Mouse (Mus musculus) ovary, adult 18-20 months (tissue): Measurements from ENCODE around the gene Vamp8.
A peak's percentile ranks its signal among the peaks of the same experiment; 100 is the strongest.

Experiments used
- DNase-seq: peaks from one replicate; pipeline ENCODE4 v3.0.0; 2022; ENCODE audit warnings: low spot score, mixed read lengths

The Vamp8 gene

DNA sequence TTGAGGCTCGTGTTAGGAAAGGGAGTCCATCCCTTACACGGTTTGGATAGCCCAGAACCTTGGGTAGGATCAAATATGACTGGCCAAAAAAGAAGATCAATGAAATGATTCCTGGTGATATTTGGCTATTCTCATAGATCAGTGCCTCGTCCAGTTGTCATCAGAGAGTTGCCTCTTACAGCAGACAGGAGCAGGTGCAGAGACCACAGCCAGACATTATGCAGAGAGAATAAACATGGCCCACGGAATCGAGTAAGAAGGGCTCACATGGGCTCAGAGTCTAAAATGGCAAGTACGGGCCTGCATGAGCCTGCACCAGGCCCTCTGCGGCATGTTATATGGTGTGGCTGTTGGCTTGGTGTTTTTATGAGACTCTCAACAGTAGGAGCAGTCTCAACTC, 14.9 kb upstream of the Vamp8 start:
- DNase-seq = no peak

GRCm38 (mm10) chr6:72401875-72402274, 11.4 kb upstream of the Vamp8 start:
- peak; percentile 36 for DNase-seq

DNA sequence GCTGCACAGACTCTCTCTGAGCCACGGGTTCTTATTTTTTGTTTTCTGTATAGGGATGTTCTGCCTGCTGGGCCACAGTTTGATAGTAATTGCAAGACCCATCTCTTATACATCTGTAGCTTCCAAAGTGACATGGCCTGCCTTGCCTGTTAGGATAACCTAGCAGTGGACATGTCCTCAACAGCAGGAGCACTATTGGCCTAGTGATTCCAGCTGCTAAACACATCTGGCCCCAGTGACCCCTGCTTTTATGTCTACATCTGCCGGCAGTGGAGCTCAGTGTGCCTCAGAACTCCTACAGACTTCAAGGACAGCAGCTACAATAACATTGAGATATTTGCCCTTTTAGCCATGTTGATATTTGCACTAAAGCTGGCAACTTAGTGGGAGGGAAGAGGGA, 9.5 kb upstream of the Vamp8 start:
- DNase-seq = no peak

DNA sequence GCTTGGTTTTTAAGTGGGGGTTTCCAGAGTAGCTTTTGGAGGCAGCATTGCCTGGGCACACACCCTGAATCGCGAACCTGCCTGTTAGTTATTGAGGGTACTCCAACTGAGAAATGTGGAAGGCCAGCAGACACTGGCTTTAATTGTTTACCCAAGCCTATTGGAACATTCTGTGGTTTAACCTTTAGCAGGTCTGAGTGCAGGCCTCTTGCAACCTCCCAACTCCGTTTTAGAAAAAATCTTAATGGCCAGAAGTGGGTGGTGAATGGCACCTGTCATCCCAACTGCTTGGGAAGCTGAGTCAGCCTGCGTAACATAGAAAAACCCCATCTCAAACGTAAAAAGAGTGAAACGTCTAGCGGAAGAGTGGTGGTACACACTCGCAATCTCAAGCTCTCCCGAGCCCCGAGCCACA, 6.3 kb upstream of the Vamp8 start:
- no peak for DNase-seq

DNA sequence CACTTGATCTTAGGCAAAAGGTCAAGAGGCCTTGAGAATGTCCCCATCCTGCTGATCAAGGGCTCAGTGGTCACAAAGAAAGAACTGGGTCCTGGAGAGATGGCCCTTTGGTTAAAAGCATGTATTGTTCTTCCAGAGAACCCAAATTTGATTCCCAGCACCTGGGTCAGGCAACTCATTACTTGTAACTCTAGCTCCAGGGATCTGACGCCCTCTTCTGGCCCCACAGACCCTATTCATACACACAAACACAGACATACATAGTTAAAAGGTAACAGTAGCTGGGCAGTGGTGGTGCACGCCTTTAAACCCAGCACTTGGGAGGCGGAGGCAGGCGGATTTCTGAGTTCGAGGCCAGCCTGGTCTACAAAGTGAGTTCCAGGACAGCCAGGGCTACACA, 1.8 kb upstream of the Vamp8 start:
- DNase-seq = no peak

GRCm38 (mm10) chr6:72390795-72391521, 455 bp upstream of the Vamp8 start:
- no peak for DNase-seq

DNA sequence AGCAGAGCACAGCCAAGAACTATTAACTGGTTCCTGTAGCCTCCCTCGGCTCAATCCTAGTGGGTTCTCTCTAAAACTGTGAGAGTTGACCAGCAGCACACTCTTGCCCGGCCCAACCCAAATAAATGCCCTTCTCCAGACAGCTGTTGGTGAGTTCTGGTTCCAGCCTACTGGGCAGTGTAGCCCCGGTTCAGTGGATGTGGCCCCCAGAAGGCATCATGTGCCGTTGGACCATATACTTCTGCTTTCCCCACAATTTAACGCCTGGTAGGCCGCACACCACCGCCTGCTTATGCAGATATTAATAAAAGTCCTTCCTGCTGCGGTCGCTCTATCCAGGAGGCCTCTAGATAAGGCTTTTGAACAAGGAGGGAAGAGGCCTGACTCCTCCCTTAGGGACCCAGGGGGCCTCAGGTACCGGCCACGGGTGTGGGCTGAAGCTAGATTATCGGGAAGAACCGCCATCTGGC, 997 bp downstream of the Vamp8 start:
- DNase-seq = no peak

DNA sequence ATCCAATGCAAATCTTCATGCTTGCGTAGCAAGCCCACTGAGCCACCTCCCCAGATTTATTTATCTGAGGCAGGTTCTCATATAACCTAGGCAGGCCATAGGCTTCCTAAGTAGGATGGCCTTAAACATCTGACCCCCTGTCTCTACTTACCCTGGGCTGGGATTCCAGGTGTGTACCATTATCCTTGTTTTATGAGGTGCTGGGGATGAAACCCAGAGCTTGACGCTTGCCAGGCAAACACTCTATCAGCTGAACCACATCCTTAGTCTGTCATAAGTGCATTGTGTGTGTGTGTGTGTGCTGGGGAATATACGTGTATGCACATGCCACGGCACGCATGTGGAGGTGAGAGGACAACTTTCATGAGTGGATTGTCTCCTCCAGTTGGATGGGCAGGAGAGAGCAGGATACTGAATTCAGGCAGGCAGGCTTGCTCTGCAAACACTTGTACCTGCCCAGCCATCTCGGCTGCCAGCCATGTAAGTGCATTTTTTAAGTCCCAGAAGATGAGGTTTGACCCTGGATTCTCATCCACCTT, 1.6 kb downstream of the Vamp8 start:
- no peak for DNase-seq

DNA sequence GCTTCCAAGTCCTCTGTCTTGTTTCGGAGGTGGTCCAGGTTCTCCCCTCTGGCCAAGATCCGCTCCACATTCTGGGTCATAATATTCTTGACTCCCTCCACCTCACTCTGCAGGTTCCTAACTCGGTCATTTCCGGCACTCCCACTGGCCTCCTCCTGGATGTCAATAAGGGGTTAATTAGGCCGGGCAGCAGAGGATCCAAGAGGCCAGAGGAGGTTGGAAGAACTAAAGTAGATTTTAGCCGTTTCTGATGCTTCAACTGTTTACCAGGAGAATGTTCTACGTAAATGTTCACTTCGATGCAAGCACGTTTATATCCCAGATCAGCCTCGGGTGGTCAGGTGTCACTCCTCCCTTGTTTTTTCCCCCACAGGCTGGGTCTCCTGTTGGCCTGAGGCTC, 2.2 kb downstream of the Vamp8 start:
- no peak for DNase-seq

DNA sequence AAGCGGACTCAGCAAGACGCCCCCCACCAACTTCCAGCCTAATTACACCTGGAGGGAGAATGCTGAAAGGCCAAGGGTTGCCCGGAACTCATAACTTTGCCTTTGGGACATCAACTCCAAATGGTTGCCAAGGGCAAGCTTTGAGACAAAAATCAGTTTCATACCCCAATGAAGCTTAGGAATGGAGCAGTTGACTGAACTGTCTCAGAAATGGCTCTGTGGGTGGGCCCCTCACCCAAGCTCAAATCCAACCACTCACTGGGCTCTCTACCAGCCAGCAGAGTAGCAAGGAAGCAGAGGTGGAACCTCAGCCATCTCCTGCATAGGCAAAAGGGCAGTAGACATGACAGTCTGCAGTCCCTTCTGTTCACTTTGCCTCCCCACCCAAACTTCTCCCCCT, 2.7 kb downstream of the Vamp8 start:
- DNase-seq = no peak

DNA sequence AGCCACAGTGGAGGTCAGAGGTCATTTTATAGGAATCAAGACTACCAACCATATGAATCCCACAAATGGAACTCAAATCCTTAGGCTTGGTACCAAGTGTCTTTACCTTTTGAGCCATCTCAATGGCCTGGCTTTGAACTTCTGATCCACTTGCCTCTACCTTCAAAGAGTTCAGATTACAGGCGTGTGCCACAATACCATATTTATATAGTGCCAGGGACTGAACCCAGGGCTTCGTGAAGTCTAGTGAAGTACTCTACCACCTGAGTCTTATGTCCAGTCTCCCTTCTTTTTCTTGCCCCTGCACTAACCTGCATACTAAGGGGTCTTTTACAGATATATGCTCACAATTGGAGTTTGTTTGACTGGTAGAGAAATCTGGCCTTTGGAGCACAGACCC, 3.9 kb downstream of the Vamp8 start:
- DNase-seq = no peak

DNA sequence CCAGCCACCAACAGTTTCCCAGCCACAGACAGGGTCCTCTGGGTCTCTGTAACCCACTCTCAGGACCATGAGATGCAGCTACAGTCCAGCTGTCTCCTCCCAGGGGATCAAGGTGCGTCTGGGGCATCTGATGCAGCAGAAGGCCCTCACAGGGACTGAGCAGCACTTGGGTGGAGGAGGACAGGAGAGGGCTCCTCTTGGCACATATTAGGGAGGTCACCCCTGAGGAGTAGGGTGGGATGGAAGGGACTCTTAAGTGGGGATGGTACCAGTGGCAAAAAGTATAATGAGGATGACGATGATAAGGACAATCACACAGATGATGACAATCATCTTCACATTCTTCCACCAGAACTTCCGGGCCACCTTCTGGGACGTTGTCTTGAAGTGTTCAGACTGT, 5.2 kb downstream of the Vamp8 start:
- DNase-seq = no peak

DNA sequence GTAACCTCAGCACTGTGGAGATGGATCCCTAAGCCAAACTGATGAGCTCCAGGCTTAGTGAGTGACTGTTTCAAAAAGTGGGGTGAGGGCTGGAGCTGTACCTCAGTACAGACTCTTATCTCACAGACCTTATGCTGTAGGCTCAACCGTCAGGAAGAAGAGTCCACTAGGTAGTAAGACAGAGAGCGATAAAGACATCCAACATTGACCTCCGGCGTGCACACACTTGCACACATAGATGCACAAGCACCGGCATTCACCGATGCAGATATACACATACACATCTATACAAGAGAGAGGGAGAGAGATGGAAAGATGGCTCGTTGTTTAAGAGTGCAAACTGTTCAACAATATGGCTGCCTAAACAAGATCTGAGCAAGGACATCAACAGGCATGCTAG, 6.6 kb downstream of the Vamp8 start:
- DNase-seq = no peak

- DNase-seq = no peak
These were observed 7.2 kb downstream of the Vamp8 start for GRCm38 (mm10) chr6:72383142-72383820.

DNA sequence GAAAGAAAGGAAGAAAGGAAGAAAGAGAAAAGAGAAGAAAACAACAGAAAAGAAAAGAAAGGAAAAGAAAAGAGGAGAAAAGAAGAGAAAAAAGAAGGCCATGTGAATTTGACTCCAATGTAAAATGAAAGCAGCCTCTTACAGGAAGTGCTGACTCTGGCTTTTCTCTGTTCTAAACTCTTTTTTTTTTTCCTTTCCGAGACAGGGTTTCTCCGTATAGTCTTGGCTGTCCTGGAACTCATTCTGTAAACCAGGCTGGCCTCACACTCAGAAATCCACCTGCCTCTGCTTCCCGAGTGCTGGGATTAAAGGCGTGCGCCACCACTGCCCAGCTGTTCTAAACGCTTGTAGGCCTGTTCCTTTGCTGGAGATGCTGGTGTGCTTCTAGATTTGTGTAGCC, 8.0 kb downstream of the Vamp8 start:
- no peak for DNase-seq

DNA sequence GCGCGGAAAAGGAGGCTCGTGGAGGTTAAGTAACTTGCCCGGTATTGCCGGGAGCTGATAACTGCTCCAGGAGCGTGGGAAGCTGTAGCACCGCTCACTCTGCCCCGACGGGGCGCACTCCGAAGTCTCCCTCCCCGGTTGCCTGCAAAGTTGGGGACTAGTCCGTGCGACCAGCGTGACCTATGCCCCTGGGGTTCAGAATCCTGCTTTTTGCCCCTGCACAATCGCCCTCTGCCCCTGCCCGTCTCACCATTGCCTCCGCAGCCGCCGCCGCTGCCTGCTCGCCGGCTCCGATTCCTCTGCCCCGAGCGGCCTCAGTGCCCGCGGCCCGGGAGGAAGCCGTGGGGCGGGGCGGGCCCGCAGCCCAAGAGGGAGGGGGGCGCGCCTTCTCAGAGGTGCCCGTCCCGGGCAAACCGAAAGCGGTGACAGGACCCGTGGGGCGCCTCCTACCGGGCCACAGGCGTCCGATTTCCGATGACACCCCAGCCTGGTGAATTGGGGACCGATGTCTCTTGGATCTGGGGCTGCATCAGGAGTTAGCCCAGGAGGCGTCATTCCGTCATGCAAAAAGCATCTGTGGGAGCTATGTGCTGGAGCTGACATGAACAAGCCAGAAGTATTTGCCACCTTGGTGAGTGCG, 10.3 kb downstream of the Vamp8 start, which contains the start of gene Vamp5:
Vamp5 (minus strand) TSS at position 338 of the 640 bp plus-strand sequence.
- DNase-seq = peak; percentile 72

DNA sequence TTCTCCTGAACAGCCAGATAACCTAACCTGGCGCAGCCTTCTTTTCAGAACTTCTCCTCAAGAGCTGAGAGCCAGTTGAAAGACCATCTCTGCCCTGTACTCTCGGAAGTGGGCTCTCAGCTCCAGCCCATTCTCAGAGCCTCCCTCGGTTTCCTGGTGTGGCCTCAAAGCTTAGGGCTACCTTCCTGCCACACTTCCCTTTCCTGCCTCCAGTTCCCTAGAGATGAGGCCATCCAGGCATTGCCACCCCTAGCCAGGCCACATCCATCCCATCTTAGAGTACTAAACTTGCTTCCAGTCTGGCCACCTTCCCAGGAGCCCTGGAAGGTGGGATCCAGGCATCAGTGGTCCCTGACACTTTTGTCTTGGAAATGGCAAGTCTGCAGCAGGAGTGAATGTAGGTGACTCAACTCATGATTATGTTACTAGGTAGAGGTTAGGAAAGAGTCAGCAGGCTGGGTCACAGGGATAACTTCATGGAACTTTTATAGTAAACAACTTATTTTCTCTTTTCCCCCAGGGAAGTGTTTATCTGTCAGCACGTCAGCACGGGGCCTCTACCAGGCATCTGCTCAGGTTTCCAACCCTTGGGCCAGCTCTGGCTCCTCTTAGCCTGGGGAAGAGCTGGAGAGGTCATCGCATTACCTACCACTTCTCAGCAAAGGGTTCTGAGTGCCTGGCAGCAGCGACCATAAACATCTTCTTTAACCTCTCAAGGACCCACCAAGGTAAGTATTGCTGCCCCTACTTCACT, 10.9 kb downstream of the Vamp8 start:
- DNase-seq = no peak

- DNase-seq = no peak
These were observed 11.8 kb downstream of the Vamp8 start for GRCm38 (mm10) chr6:72378510-72379234.

DNA sequence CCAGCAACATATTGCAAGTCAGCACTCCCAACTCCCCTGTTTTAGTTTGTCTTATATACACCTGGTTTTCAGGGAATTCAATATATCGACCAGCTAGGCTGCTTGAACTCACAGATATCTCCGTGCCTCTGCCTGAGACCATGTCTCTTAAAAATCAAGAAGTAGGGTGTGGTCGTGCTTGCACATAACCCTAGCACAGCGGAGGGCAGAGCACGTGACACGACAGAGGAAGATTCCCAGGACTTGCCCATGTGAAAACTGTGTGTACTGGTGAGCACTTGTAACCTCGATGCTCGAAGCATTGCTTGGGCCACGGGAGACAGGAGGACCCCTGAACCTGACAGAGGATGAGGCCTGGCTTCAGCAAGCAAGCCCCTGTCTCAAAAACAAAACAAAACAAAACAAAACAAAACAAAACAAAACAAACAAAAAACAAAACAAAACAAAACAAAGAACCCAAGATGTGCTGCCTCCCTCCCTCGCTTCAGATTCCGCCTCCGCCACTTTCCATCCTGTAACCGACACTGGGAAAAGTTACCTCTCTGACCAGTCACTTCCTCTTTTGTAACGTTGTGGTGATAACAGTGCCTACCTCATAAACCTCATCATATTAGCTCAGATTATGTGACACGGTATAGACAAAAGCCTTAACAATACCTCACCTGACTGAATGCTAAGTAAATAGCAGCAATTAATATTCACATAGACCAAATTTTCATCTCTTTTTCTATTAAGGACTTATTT, 15.5 kb downstream of the Vamp8 start:
- DNase-seq = no peak

GRCm38 (mm10) chr6:72374206-72374605, 16.3 kb downstream of the Vamp8 start:
- no peak for DNase-seq

- no peak for DNase-seq
These were observed 17.3 kb downstream of the Vamp8 start for GRCm38 (mm10) chr6:72373184-72373583.
